Mouse (Mus musculus) liver, postnatal 0 days (tissue): ENCODE data around the gene Tspan11. TPM values are rescaled to one million over a fixed set of nuclear protein-coding genes. Genes with fewer than 3 reads are reported as not detected.
A peak's percentile ranks its signal among the peaks of the same experiment; 100 is the strongest.

Experiments used
- ATAC-seq: fragments of 200-750 bp; cut with Nextera tagmentation; 2 replicates; pipeline ENCODE4 v1.8.0; 2017; ENCODE audit warnings: mild to moderate bottlenecking, moderate library complexity
- DNase-seq: peaks from one replicate; pipeline ENCODE4 v3.0.0-alpha.2; 2016
- H3K27ac ChIP-seq: fragments of 300-500 bp; sonication (generic); 2 replicates; pipeline ENCODE4 v1.5.1; 2014; ENCODE audit warnings: antibody characterized with exemption, moderate library complexity, mild to moderate bottlenecking, low read depth
- H3K27me3 ChIP-seq: fragments of 300-500 bp; sonication (generic); 2 replicates; pipeline ENCODE4 v1.6.1; 2014; ENCODE audit warnings: low read length, control low read depth, mixed read lengths; ENCODE audit not compliant: insufficient read depth
- H3K36me3 ChIP-seq: fragments of 300-500 bp; sonication (generic); replicated peaks from 2 replicates; pipeline ENCODE4 v1.6.1; 2014; ENCODE audit warnings: mild to moderate bottlenecking, control low read depth, low read length, moderate library complexity, mixed read lengths; ENCODE audit not compliant: insufficient read depth
- H3K4me1 ChIP-seq: fragments of 300-500 bp; sonication (generic); 2 replicates; pipeline ENCODE4 v1.6.1; 2014; ENCODE audit warnings: antibody characterized with exemption, mild to moderate bottlenecking, control low read depth; ENCODE audit not compliant: insufficient read depth
- H3K4me2 ChIP-seq: fragments of 300-500 bp; sonication (generic); 2 replicates; pipeline ENCODE4 v1.6.1; 2014; ENCODE audit warnings: low read depth, mild to moderate bottlenecking, low read length, moderate library complexity, mixed read lengths
- H3K4me3 ChIP-seq: fragments of 300-500 bp; sonication (generic); 2 replicates; pipeline ENCODE4 v1.5.1; 2014; ENCODE audit warnings: low read depth, low read length
- H3K9ac ChIP-seq: fragments of 300-500 bp; sonication (generic); replicated peaks from 2 replicates; pipeline ENCODE4 v1.6.1; 2014; ENCODE audit warnings: mild to moderate bottlenecking, moderate library complexity
- H3K9me3 ChIP-seq: fragments of 300-500 bp; sonication (generic); 2 replicates; pipeline ENCODE4 v1.6.1; 2016; ENCODE audit warnings: mild to moderate bottlenecking, control low read depth, low read length, mixed read lengths
- CTCF ChIP-seq: sonication (generic); IDR thresholded peaks from 2 replicates; pipeline ENCODE4 v1.5.1; 2016; ENCODE audit warnings: antibody characterized with exemption, low read depth
- EP300 ChIP-seq: IDR thresholded peaks from 2 replicates; pipeline ENCODE4 v1.6.1; 2016; ENCODE audit warnings: antibody characterized with exemption, low read depth, mild to moderate bottlenecking
- WGBS: fragments of 180-500 bp; shearing (Covaris S2); extraction: QIAGEN DNeasy Blood & Tissue Kit; methylation state at CpG from one replicate; pipeline ENCODE4 v1.1.7; 2014; ENCODE audit not compliant: insufficient replicate concordance; 5-methylcytosine and 5-hydroxymethylcytosine counted together
- polyA plus RNA-seq: library from polyadenylated mRNA; unstranded; fragments of >200 nt; fragmentation: Nextera tagmentation; extraction: Ambion mirVana; gene quantifications from 2 replicates; pipeline ENCODE4 v1.2.1, GENCODE M21; 2015

Tspan11 gene
- polyA plus RNA-seq, 1 experiment from 2014 or later, result 0.38 TPM

DNA sequence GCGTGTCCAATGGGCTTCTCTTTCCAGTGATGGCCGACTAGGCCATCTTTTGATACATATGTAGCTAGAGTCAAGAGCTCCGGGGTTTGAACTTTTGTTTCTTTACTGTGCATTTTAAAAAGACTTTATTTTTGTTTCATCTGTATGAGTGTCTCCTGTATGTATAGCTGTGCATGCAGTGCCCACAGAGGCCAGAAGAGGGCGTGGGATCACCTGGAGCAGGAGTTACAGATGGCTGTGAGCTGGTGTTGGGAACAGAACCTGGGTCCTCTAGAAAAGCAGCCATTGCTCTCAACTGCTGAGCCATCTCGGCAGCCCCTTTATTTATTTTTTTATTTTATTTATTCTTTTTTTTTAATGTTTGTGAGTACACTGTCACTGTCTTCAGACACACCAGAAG is 109.5 kb downstream of the Tspan11 start:
- Histone ChIP-seq H3K4me2 (no peak overlapping the region), H3K36me3 (no peaks in the 10 kb centered on the region), H3K4me3 (no peak overlapping the region), H3K27me3 (no peaks in the 10 kb centered on the region), H3K9me3 (no peaks in the 10 kb centered on the region), H3K27ac (no peak overlapping the region), H3K9ac (no peak overlapping the region), H3K4me1 (no peaks in the 10 kb centered on the region)
- ATAC-seq (no peak), DNase-seq (no peak)
- TF ChIP-seq EP300, result no peak
- TF ChIP-seq CTCF, result peak; percentile 29
- 70% methylated on average over 4 of the region's 5 CpGs for WGBS

DNA sequence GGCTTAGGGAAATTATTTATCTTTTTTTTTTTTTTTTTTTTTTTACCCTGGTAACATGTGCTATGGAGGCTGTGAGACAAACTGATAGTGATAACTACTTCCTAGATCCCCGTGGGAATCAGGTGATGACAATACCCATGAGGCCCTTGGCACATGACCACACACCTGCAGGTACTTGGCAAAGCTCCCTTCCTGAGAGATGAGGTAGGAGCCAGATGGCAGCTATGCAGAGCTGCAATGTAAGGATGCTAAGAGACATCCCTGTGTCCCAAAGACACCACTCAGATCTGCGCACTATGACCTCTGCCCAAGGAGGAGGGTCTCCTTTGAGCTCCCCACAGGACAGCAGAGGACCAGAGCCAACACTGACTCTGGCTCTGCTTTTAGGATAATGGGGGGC is 111.7 kb downstream of the Tspan11 start:
- H3K27me3 ChIP-seq, result no peaks in the 10 kb centered on the region
- no peak overlapping the region for H3K9ac ChIP-seq
- H3K4me3 ChIP-seq, result no peak overlapping the region
- ATAC-seq (no peak), DNase-seq (no peak)
- no peak overlapping the region for H3K27ac ChIP-seq
- TF ChIP-seq CTCF (no peak), EP300 (no peak)
- H3K4me2 ChIP-seq, result no peak overlapping the region
- H3K9me3 ChIP-seq, result no peaks in the 10 kb centered on the region
- H3K4me1 ChIP-seq, result no peaks in the 10 kb centered on the region
- WGBS, result 69% methylated on average over 2 of the region's 2 CpGs
- H3K36me3 ChIP-seq, result no peaks in the 10 kb centered on the region

DNA sequence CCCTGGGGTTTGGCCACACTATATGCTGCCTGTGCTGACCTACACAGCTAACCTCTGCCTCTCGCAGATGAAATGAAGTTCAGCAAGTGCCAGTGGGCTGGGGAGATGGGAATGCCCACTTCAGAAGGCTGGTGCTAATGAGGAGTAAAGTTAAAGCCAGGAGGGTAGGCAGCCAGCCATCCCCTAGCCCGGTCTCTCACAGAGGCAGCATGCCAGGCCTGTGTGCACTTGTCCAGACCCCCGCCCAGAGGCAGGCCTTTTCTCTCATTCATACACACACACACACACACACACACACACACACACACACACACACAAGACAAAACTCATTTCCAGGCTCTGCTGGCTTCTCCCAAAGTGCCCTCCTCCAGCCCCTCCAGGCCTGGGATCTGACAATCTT is 113.4 kb downstream of the Tspan11 start:
- no peaks in the 10 kb centered on the region for H3K9me3 ChIP-seq
- TF ChIP-seq CTCF, result no peak
- no peak for TF ChIP-seq EP300
- ATAC-seq, result no peak
- H3K36me3 ChIP-seq, result no peaks in the 10 kb centered on the region
- no peak overlapping the region for H3K4me2 ChIP-seq
- DNase-seq, result no peak
- H3K4me1 ChIP-seq, result no peaks in the 10 kb centered on the region
- no peaks in the 10 kb centered on the region for H3K27me3 ChIP-seq
- H3K4me3 ChIP-seq, result no peak overlapping the region
- WGBS, result 62% methylated on average over 3 of the region's 3 CpGs
- H3K9ac ChIP-seq, result no peak overlapping the region
- H3K27ac ChIP-seq, result no peak overlapping the region

DNA sequence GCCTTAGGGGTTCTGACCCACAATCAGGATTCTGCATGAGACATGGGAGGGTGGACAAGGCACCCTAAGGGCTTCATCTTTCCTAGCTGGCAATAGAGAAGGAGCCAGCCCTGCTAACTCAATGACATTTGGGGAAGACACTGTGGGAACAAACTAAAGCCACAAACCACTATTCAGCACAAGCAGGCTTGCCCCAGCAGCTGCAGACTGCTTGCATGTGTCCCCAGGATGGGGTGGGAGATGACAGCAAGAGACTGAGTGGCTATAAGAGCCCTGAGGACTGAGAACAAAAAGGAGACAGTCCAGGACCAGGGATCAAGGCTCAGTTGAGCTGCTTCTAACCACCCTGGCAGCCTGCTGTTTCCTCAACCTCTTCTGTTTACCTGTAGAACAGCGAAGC is 114.2 kb downstream of the Tspan11 start:
- WGBS, result 76% methylated on average over 1 of the region's 1 CpGs
- Histone ChIP-seq H3K4me3 (no peak overlapping the region), H3K4me1 (no peaks in the 10 kb centered on the region), H3K9ac (no peak overlapping the region), H3K4me2 (no peak overlapping the region), H3K36me3 (no peaks in the 10 kb centered on the region), H3K27me3 (no peaks in the 10 kb centered on the region), H3K27ac (no peak overlapping the region), H3K9me3 (no peaks in the 10 kb centered on the region)
- TF ChIP-seq CTCF, result no peak
- TF ChIP-seq EP300, result no peak
- DNase-seq (no peak), ATAC-seq (no peak)

DNA sequence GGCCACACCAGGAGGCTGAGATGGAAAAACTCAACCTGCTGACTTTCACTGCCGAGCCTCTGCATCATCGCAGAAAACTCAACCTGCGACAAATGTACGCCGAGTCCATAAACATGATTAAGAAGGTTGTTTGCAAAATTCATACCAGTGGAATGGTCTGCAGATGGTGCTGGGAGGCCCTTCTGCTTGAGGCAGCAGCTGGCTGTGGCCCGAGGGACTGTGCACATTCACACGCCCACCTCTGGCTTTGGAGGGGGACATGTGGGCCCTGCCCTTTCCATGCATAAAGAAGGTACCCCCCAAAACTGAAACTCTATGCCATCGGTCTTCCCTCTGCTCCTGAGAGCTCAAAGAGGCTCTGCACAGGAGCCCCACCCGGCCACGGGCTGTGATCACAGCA is 114.7 kb downstream of the Tspan11 start:
- no peak overlapping the region for H3K27ac ChIP-seq
- H3K4me2 ChIP-seq, result no peak overlapping the region
- 76% methylated on average over 10 of the region's 10 CpGs for WGBS
- ATAC-seq (no peak), DNase-seq (no peak)
- H3K9me3 ChIP-seq, result no peaks in the 10 kb centered on the region
- H3K36me3 ChIP-seq, result no peaks in the 10 kb centered on the region
- no peak for TF ChIP-seq EP300
- no peak for TF ChIP-seq CTCF
- no peaks in the 10 kb centered on the region for H3K27me3 ChIP-seq
- no peaks in the 10 kb centered on the region for H3K4me1 ChIP-seq
- H3K9ac ChIP-seq, result no peak overlapping the region
- no peak overlapping the region for H3K4me3 ChIP-seq

DNA sequence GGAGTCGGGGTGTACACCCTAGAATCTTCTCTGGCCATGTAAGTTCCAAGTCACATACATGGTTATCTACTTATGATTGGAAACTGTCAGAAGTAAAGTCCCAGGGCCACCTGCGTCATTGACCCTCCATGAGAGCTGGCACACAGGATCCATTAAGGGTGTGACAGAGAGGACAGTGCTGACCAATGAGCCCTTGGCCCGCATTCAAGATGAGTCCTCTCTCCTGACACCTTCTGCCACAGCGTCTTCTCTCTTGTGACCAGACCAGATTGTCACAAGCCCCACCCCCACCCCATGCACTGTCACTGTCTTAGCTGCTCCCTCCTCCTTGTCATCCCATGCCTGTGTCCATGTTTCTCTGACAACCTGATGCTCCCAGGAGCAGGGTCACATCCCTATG is 115.3 kb downstream of the Tspan11 start:
- Histone ChIP-seq H3K4me1 (no peaks in the 10 kb centered on the region), H3K27ac (no peak overlapping the region), H3K4me2 (no peak overlapping the region), H3K27me3 (no peaks in the 10 kb centered on the region), H3K9ac (no peak overlapping the region), H3K4me3 (no peak overlapping the region), H3K36me3 (no peaks in the 10 kb centered on the region), H3K9me3 (no peaks in the 10 kb centered on the region)
- DNase-seq, result no peak
- no peak for ATAC-seq
- no peak for TF ChIP-seq EP300
- TF ChIP-seq CTCF, result no peak
- 68% methylated on average over 4 of the region's 4 CpGs for WGBS

DNA sequence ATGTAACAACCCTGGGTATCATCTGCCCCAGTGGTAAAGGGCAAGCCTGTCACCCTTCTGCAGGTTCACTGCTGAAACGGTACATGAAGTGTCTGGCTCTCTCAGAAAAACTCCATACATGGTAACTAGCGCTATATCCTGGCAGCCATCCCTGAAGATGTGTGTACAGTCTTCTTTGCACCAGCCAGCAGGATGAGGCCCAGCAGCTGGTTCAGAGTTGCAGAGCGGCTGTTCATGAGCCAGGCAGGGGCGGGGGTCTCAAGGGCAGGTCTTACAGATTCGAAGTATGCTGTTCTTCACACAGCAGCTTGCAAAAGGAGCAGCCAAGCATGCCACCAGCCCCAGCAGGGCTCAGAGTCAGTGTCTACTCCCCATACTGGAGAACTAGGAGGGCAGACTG is 116.2 kb downstream of the Tspan11 start:
- Histone ChIP-seq H3K27ac (no peak overlapping the region), H3K4me2 (no peak overlapping the region), H3K36me3 (no peaks in the 10 kb centered on the region), H3K4me1 (no peaks in the 10 kb centered on the region; the same call in 1 of the 2 replicates), H3K9ac (no peak overlapping the region), H3K9me3 (no peaks in the 10 kb centered on the region), H3K4me3 (no peak overlapping the region), H3K27me3 (no peaks in the 10 kb centered on the region)
- ATAC-seq, result no peak
- no peak for TF ChIP-seq CTCF
- no peak for TF ChIP-seq EP300
- DNase-seq, result no peak
- 73% methylated on average over 5 of the region's 5 CpGs for WGBS

Other genes starting within 250 kb of the Tspan11 start
- gene Prmt8, start 118.1 kb upstream of the Tspan11 start, polyA plus RNA-seq, result not detected in 2 replicates